Mouse (Mus musculus) limb, embryonic 11.5 days (tissue): ENCODE results near the gene Msl3l2. TPM values are rescaled to one million over a fixed set of nuclear protein-coding genes. Genes with fewer than 3 reads are reported as not detected.

Source experiments
- ATAC-seq: fragments of 200-750 bp; cut with Nextera tagmentation; 2 replicates; pipeline ENCODE4 v1.8.0; 2017; ENCODE audit warnings: low read depth; ENCODE audit not compliant: insufficient number of reproducible peaks, low FRiP score, low TSS enrichment
- DNase-seq: peaks from one replicate; pipeline ENCODE4 v3.0.0-alpha.2; 2015; ENCODE audit warnings: low spot score
- H3K27ac ChIP-seq: fragments of 300-500 bp; sonication (generic); replicated peaks from 2 replicates; pipeline ENCODE4 v1.5.1; 2014; ENCODE audit warnings: low read depth, mild to moderate bottlenecking, low read length
- H3K27me3 ChIP-seq: fragments of 300-500 bp; sonication (generic); 2 replicates; pipeline ENCODE4 v1.6.1; 2014; ENCODE audit warnings: mild to moderate bottlenecking, low read length, mixed read lengths; ENCODE audit not compliant: control insufficient read depth, insufficient read depth
- H3K36me3 ChIP-seq: fragments of 300-500 bp; sonication (generic); 2 replicates; pipeline ENCODE4 v1.6.1; 2014; ENCODE audit warnings: mild to moderate bottlenecking, low read length, moderate library complexity, mixed read lengths; ENCODE audit not compliant: control insufficient read depth, insufficient read depth
- H3K4me1 ChIP-seq: fragments of 300-500 bp; sonication (generic); 2 replicates; pipeline ENCODE4 v1.6.1; 2014; ENCODE audit warnings: low read length, mixed read lengths; ENCODE audit not compliant: control insufficient read depth, insufficient read depth
- H3K4me2 ChIP-seq: fragments of 300-500 bp; sonication (generic); 2 replicates; pipeline ENCODE4 v1.6.1; 2014; ENCODE audit warnings: low read depth, mild to moderate bottlenecking, moderate library complexity; ENCODE audit not compliant: severe bottlenecking
- H3K4me3 ChIP-seq: fragments of 300-500 bp; sonication (generic); 2 replicates; pipeline ENCODE4 v1.5.1; 2014; ENCODE audit warnings: low read depth, low read length
- H3K9ac ChIP-seq: fragments of 300-500 bp; sonication (generic); 2 replicates; pipeline ENCODE4 v1.6.1; 2014; ENCODE audit warnings: mild to moderate bottlenecking, low read length
- H3K9me3 ChIP-seq: fragments of 300-500 bp; sonication (generic); 2 replicates; pipeline ENCODE4 v1.6.1; 2016; ENCODE audit warnings: low read length; ENCODE audit not compliant: control insufficient read depth
- WGBS: fragments of 180-500 bp; shearing (Covaris S2); extraction: QIAGEN DNeasy Blood & Tissue Kit; methylation state at CpG from one replicate; pipeline ENCODE4 v1.1.7; 2014; 5-methylcytosine and 5-hydroxymethylcytosine counted together
- polyA plus RNA-seq: library from polyadenylated mRNA; unstranded; fragments of >200 nt; fragmentation: Nextera tagmentation; extraction: Ambion mirVana; gene quantifications from 2 replicates; pipeline ENCODE4 v1.2.1, GENCODE M21; 2014

Gene Msl3l2
- polyA plus RNA-seq, 1 experiment from 2014 or later, result 7.2 TPM

- DNase-seq, result no peak
- H3K4me2 ChIP-seq, result no peak overlapping the region
- H3K9me3 ChIP-seq, result no peaks in the 10 kb centered on the region
- 86% methylated on average over 3 of the region's 3 CpGs for WGBS
- H3K36me3 ChIP-seq, result no peaks in the 10 kb centered on the region
- no peak overlapping the region for H3K27ac ChIP-seq
- no peaks in the 10 kb centered on the region for H3K27me3 ChIP-seq
- H3K4me1 ChIP-seq, result no peaks in the 10 kb centered on the region
- H3K4me3 ChIP-seq, result no peak overlapping the region
- H3K9ac ChIP-seq, result no peak overlapping the region
- no peak for ATAC-seq
These were observed 6.9 kb upstream of the Msl3l2 start for GRCm38 (mm10) chr10:56099641-56100310.

- Histone ChIP-seq H3K4me3 (no peak overlapping the region), H3K4me1 (no peaks in the 10 kb centered on the region), H3K9ac (peak overlapping the region; percentile 8; the same call in 1 of the 2 replicates), H3K4me2 (peak overlapping the region; percentile 30), H3K36me3 (no peaks in the 10 kb centered on the region), H3K27ac (no peak overlapping the region), H3K9me3 (no peaks in the 10 kb centered on the region), H3K27me3 (no peaks in the 10 kb centered on the region)
- 0 out of 2 replicates have a peak, but pooled peaks have one; percentile 6 for ATAC-seq
- no peak for DNase-seq
- WGBS, result 46% methylated on average over 1 of the region's 1 CpGs
These were observed 248 bp downstream of the Msl3l2 start for GRCm38 (mm10) chr10:56106996-56107334.

- ATAC-seq, result peak; percentile 93
- H3K9ac ChIP-seq, result peak overlapping the region; percentile 69
- peak; percentile 83 for DNase-seq
- no peaks in the 10 kb centered on the region for H3K27me3 ChIP-seq
- H3K4me3 ChIP-seq, result peak overlapping the region; percentile 46
- peak overlapping the region; percentile 69 for H3K4me2 ChIP-seq
- no peaks in the 10 kb centered on the region for H3K9me3 ChIP-seq
- H3K27ac ChIP-seq, result no peak overlapping the region; the same call in 1 of the 2 replicates
- no peaks in the 10 kb centered on the region for H3K36me3 ChIP-seq
- under 1% methylated on average over 46 of the region's 50 CpGs for WGBS
- peaks cover 8% of the 10 kb centered on the region; the same call in 1 of the 2 replicates for H3K4me1 ChIP-seq
These were observed 8.4 kb downstream of the Msl3l2 start for GRCm38 (mm10) chr10:56114951-56115635.

- DNase-seq, result no peak
- peak overlapping the region; percentile 46 for H3K4me3 ChIP-seq
- ATAC-seq, result peak; percentile 40
- H3K27me3 ChIP-seq, result no peaks in the 10 kb centered on the region
- no peak overlapping the region; the same call in 1 of the 2 replicates for H3K27ac ChIP-seq
- H3K9me3 ChIP-seq, result no peaks in the 10 kb centered on the region
- H3K4me1 ChIP-seq, result peaks cover 8% of the 10 kb centered on the region; the same call in 1 of the 2 replicates
- H3K9ac ChIP-seq, result peak overlapping the region; percentile 69
- H3K36me3 ChIP-seq, result no peaks in the 10 kb centered on the region
- peak overlapping the region; percentile 69 for H3K4me2 ChIP-seq
- 13% methylated on average over 27 of the region's 27 CpGs for WGBS
These were observed 9.0 kb downstream of the Msl3l2 start for GRCm38 (mm10) chr10:56115636-56116180.

GRCm38 (mm10) chr10:56126972-56127371, 20.3 kb downstream of the Msl3l2 start:
- no peaks in the 10 kb centered on the region for H3K27me3 ChIP-seq
- no peak for ATAC-seq
- H3K4me2 ChIP-seq, result no peak overlapping the region
- no peak overlapping the region for H3K27ac ChIP-seq
- H3K36me3 ChIP-seq, result no peaks in the 10 kb centered on the region
- WGBS, result 87% methylated on average over 1 of the region's 1 CpGs
- no peaks in the 10 kb centered on the region for H3K9me3 ChIP-seq
- H3K4me1 ChIP-seq, result no peaks in the 10 kb centered on the region
- no peak overlapping the region for H3K4me3 ChIP-seq
- DNase-seq, result no peak
- H3K9ac ChIP-seq, result no peak overlapping the region

- 92% methylated on average over 2 of the region's 2 CpGs for WGBS
- H3K4me1 ChIP-seq, result no peaks in the 10 kb centered on the region
- ATAC-seq, result no peak
These were observed 22.9 kb downstream of the Msl3l2 start for GRCm38 (mm10) chr10:56129642-56130041.

GRCm38 (mm10) chr10:56137191-56137590, 30.5 kb downstream of the Msl3l2 start:
- DNase-seq (no peak), ATAC-seq (no peak)
- 92% methylated on average over 5 of the region's 5 CpGs for WGBS
- Histone ChIP-seq H3K4me2 (no peak overlapping the region), H3K4me3 (no peak overlapping the region), H3K36me3 (no peaks in the 10 kb centered on the region), H3K4me1 (no peaks in the 10 kb centered on the region), H3K9ac (no peak overlapping the region), H3K27ac (no peak overlapping the region), H3K9me3 (no peaks in the 10 kb centered on the region), H3K27me3 (no peaks in the 10 kb centered on the region)

More at GRCm38 (mm10) chr10:56129642-56130041, 22.9 kb downstream of the Msl3l2 start:
- DNase-seq, result no peak
- no peaks in the 10 kb centered on the region for H3K9me3 ChIP-seq
- no peak overlapping the region for H3K9ac ChIP-seq
- no peaks in the 10 kb centered on the region for H3K27me3 ChIP-seq
- H3K36me3 ChIP-seq, result no peaks in the 10 kb centered on the region
- no peak overlapping the region for H3K27ac ChIP-seq
- no peak overlapping the region for H3K4me3 ChIP-seq
- no peak overlapping the region for H3K4me2 ChIP-seq

GRCm38 (mm10) chr10:56148920-56149319, 42.2 kb downstream of the Msl3l2 start:
- WGBS, result 94% methylated on average over 3 of the region's 3 CpGs

More at GRCm38 (mm10) chr10:56148920-56149319, 42.2 kb downstream of the Msl3l2 start:
- ATAC-seq (no peak), DNase-seq (no peak)
- Histone ChIP-seq H3K9me3 (no peaks in the 10 kb centered on the region), H3K27me3 (no peaks in the 10 kb centered on the region), H3K4me3 (no peak overlapping the region), H3K36me3 (no peaks in the 10 kb centered on the region), H3K4me2 (no peak overlapping the region), H3K9ac (no peak overlapping the region), H3K4me1 (no peaks in the 10 kb centered on the region), H3K27ac (no peak overlapping the region)
